Mouse (Mus musculus): ENCODE measurements around the gene Kank1. TPM values are rescaled to one million over a fixed set of nuclear protein-coding genes. Genes with fewer than 3 reads are reported as not detected.

The Kank1 gene
- total RNA-seq, 2 experiments from 2014 or later, result not detected

- no peak for ATAC-seq (replicated peaks; ENCODE audit: poor library complexity, severe bottlenecking)
These were observed 12.5 kb downstream of the Kank1 start for GRCm38 (mm10) chr19:25249230-25249629.

DNA sequence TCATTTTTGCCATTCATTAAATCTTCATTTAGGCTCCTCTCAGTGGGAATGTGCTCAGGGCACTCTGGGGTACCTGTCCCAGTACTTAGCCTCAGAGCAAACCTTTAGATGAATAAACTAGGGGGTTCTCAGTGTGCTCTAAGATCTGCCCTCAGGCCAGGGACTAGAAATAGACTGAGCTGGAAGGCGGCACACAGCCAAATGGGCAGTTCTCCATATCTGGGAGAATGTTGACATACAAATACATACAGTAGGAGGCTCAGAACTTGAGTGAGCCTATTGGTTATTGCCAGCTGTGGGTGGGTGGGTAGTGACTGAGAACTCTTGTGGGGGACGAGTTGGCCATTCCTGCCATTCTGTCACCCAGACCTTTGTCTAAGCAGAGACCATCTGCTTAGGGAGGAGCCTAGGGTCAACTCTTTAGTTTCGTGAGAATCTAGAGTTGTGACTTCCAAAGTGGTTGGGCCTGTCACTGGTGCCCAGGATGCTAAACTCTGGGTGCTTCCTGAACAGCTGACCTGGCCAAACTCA lies 14.9 kb downstream of the Kank1 start:
- no peak for ATAC-seq (replicated peaks; ENCODE audit: poor library complexity, severe bottlenecking)

DNA sequence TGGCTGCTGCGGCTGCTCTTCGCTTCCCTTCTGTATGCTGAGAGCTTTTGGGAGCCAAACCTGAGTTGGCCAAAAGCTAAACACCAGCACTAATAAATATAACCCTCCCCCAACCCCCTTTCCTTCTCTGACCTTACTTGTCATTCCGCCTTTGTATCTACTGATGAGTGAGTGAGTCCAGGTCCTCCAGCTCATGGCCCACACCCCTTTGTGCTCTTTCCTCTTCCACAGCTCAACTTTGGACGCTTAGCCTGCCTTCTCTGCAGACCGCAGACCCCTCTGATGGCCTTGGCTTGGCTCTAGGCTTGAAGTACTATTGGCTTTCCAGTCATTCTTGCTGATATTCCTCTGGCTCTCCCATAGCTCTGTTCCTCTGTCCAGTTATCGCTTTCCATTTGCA lies 16.4 kb downstream of the Kank1 start:
- ATAC-seq (replicated peaks; ENCODE audit: poor library complexity, severe bottlenecking), result no peak

GRCm38 (mm10) chr19:25253628-25254027 lies 16.9 kb downstream of the Kank1 start:
- ATAC-seq (replicated peaks; ENCODE audit: poor library complexity, severe bottlenecking), result no peak

DNA sequence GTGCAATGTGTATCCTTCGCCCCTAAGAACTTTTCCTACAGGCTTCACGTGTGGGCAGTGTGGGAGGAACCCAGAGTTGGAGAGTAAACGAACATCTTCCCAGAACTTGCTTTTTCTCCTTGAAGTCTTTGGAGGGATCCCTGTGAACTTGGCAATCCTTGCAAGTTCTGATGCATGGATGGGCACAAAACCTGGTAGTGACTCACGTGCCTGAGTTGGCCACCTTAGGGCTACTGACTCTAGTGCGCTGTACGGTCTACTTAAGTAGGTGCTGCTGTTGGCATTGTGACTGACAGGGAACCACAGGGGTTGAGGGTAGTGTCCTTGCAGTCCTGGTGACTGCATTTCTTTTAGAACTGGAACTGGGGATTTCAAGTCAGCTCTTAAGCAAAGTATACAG lies 21.5 kb downstream of the Kank1 start:
- no peak for ATAC-seq (replicated peaks; ENCODE audit: poor library complexity, severe bottlenecking)

GRCm38 (mm10) chr19:25266181-25266580 lies 29.4 kb downstream of the Kank1 start:
- no peak for ATAC-seq (replicated peaks; ENCODE audit: poor library complexity, severe bottlenecking)

- no peak for ATAC-seq (replicated peaks; ENCODE audit: poor library complexity, severe bottlenecking)
These were observed 30.5 kb downstream of the Kank1 start for GRCm38 (mm10) chr19:25267247-25267646.

GRCm38 (mm10) chr19:25268532-25268931 lies 31.8 kb downstream of the Kank1 start:
- no peak for ATAC-seq (replicated peaks; ENCODE audit: poor library complexity, severe bottlenecking)

- ATAC-seq (replicated peaks; ENCODE audit: poor library complexity, severe bottlenecking), result no peak
These were observed 34.8 kb downstream of the Kank1 start for GRCm38 (mm10) chr19:25271591-25271990.

- ATAC-seq (replicated peaks; ENCODE audit: poor library complexity, severe bottlenecking), result no peak
These were observed 36.4 kb downstream of the Kank1 start for GRCm38 (mm10) chr19:25273179-25273578.

GRCm38 (mm10) chr19:25276600-25277395 lies 40.0 kb downstream of the Kank1 start:
- no peak for ATAC-seq (replicated peaks; ENCODE audit: poor library complexity, severe bottlenecking)

DNA sequence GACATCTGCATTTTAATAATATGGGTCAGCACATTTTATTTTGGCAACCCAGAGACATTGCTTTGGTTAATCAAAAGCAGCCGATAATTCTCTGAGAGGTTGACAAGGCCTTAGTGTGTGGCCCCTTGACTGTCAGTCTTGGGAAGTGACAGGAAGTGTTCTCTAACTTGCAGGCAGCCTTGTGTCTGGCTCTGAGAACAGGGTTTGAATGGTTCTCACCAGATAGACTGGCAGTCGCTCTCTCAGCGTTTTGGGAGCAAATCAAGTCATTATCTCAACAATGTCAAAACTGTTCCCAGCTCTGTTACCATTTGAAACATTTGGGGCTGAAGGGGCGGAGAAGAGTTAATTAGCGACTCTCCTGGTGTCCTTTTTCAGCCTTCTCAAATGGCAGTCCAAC lies 41.0 kb downstream of the Kank1 start:
- ATAC-seq (replicated peaks; ENCODE audit: poor library complexity, severe bottlenecking), result no peak

- no peak for ATAC-seq (replicated peaks; ENCODE audit: poor library complexity, severe bottlenecking)
These were observed 42.8 kb downstream of the Kank1 start for GRCm38 (mm10) chr19:25279603-25280002.

DNA sequence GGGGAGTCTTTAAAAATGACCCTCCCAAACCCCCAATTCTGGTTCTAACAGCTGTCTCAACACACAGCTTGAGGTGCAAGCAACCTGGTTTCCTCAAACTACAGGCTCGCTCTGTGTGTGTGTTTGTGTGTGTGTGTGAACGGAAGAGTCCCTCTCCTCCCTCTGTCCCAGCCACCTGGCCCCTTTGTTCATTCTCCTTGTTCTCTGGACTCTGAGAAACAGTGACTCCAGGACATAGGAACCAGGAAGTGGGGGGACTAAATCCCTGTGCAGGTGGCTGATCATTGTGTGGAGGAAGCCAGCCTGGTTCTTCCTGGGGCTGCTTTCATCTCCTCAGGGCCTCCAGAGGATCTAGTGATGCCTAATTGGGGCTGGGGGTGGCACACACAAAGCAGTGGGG lies 46.9 kb downstream of the Kank1 start:
- no peak for ATAC-seq (replicated peaks; ENCODE audit: poor library complexity, severe bottlenecking)

DNA sequence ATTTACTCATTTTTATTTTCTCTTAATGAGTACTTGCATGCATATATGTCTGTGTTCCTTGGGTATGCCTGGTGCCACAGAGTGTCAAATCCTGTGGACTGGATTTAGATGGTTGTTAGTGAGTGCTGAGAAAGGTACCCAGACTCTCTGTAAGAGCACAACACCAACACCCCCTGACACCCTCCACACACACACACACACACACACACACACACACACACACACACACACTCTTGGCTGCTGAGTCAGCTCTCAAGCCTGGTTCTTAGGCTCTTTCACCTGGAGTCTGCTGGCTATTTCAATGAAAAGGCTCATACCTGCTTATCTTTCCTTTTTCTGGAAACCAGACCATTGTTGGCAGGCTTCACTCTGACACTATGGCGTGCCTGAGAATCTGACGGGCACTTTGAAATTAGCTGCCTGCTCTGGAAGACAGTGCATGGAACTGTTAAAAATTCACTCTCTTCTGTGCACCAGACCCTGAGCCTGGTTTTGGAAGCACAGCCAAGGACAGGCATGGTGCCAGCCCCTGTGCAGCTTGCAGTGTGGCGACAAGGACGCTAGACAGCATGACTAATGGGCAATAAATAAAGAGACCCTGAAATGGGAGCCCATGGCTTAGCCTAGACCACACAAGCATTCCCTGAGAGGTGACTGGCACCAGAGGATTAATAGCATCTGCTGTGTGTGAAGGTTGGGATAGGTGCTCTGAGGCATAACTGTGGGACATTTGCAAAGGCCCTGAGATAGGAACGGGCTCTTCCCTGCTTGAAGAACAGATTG lies 49.2 kb downstream of the Kank1 start:
- ATAC-seq (replicated peaks; ENCODE audit: poor library complexity, severe bottlenecking), result no peak

DNA sequence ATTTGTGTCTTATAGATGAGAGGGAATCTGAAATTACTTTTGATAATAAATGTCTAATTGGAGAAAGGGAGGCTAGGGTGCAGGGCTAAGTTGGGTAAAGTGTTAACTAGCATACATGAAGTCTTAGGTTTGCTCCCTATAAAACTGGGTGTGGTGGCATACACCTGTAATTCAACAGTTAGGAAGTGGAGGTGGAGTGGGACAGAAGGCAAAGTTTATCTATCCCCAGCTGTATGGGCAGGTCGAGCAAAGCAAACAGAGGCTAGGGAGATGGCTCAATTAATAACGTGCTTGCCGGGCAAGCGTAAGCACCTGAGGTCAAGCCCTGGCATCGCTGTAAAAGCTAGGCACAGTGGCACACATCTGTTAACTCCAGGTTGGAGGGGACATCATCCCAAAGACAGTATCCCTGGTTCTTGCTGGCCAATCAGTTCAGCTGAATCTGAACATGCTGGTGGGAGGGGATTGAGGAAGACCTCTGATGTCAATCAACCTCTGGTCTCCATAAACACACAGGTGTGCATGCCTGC lies 54.3 kb downstream of the Kank1 start:
- ATAC-seq (replicated peaks; ENCODE audit: poor library complexity, severe bottlenecking), result no peak

DNA sequence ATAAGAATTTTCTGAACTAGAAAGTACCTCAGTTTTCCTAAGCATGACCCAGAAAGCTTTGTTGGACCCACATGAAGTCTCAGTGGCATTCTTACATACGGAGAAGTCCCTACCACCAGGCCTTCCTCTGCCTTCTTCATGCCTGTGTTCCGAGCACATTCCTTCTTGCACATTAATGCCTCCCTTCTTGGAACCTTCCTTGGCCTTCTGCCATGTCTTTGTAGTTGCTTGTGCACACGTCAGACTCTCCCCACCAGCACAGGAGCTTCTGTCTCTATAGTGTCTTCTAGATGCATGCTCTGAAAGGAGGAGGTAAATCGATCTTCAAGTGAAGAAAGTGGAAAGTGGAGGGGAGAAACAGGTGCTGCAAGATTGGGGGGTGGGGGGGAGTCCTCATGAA lies 58.4 kb downstream of the Kank1 start:
- ATAC-seq (replicated peaks; ENCODE audit: poor library complexity, severe bottlenecking), result no peak

- ATAC-seq (replicated peaks; ENCODE audit: poor library complexity, severe bottlenecking), result no peak
These were observed 60.5 kb downstream of the Kank1 start for GRCm38 (mm10) chr19:25297269-25297668.

DNA sequence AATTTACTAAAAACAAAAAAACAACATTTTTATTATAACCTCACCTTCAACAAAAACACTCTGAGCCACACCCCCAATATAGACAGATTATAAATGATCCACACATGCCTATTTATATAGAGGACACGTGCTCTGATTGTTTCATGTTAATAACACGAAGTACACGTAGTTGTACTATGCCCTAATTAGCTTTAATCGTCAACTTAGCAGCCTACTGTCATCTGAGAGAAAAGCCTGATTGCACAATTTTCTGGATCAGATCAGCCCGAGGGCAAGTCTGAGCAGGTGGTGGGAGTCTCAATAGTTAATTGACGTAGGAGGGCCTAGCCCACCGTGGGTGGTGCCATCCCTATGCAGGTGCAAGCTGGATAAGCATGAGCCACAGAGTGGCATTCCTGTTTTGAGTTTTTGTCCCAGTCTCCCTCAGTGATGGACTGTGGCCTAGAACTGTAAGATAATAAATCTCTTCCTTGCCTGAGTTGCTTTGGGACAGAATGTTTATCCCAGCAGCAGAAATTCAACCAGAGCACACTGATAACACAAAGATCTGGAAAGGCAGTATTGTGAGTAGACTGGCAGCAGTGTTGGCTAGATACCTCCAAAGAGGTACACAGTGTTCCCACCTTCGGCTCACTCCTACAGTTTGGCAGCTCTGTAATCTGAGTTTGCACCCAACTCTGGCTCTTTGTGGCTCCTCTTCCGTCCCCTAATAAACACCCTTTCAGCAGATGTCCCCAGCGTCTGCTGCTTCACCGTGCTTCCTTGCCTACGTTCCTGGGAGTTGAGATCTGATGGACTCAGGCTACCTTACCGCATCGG lies 63.3 kb downstream of the Kank1 start:
- no peak for ATAC-seq (replicated peaks; ENCODE audit: poor library complexity, severe bottlenecking)

DNA sequence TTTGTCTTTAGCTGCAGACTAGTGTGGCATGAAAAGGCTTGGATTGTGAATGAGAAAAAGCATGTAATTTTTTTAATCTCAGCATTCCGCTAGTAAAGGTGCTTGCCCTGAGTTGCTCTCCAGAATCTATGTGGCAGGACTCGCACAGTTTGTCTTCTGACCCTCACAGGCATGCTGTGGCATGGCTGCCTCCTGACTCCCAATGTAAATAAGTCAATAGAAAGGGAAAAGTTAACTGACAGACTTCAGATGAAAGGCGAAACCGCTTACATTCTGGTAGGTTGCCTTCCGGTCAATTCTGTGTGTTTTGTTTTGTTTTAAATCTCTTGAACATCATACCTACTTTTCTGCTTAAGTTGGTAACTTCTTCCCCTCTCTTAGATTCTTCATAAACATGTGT lies 64.4 kb downstream of the Kank1 start:
- no peak for ATAC-seq (replicated peaks; ENCODE audit: poor library complexity, severe bottlenecking)

Data from granulocyte monocyte progenitor cell, adult 5-6 weeks (primary cell).